Mouse (Mus musculus) kidney, adult 11 months (tissue): Measurements from ENCODE around the gene Znrd1as.
A peak's percentile ranks its signal among the peaks of the same experiment; 100 is the strongest.

Experiments
- DNase-seq: peaks from one replicate; pipeline ENCODE4 v3.0.0; 2022

Znrd1as gene

DNA sequence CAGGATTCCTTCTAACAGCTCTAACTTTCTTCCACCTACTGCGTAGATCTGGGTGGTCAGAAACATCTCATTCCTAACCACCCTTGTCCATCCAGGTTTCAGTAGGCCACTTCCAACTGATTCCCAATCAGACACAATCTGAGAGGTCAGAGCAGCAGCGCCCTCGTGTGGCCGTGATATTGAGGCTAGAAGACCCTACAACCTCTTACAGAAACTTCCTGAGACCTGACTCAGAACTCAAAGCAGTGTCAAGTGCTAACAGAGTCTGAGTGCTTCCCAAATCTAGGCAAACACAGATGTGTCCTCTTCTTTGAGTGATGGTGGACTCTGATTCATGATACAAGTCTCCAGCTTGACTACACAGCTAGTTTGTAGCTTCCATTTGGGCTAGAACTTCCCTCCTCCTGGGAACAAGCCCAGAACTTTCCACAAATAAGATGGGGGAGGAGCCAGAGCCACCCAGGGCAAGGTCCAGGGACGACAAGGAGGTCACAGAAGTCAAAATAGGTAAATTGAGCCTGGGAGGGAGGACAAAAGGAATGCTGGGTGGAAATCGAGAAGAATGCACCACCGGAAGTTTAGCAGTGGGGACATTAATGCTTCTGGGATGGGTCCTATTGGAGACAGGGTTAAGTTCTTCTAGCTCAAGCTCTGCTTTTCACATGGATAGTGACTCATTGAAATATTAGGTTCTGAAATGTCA, 38.8 kb downstream of the Znrd1as start:
- DNase-seq = peak; percentile 61

- no peak for DNase-seq
Observed at GRCm38 (mm10) chr17:36998477-36998876, 40.1 kb downstream of the Znrd1as start.

GRCm38 (mm10) chr17:37000863-37001262, 42.5 kb downstream of the Znrd1as start, which contains the start of gene Zfp57:
TSS of gene Zfp57 (plus strand) at chr17:37001163.
- no peak for DNase-seq

GRCm38 (mm10) chr17:37002364-37003330, 44.3 kb downstream of the Znrd1as start:
- DNase-seq = peak; percentile 43

DNA sequence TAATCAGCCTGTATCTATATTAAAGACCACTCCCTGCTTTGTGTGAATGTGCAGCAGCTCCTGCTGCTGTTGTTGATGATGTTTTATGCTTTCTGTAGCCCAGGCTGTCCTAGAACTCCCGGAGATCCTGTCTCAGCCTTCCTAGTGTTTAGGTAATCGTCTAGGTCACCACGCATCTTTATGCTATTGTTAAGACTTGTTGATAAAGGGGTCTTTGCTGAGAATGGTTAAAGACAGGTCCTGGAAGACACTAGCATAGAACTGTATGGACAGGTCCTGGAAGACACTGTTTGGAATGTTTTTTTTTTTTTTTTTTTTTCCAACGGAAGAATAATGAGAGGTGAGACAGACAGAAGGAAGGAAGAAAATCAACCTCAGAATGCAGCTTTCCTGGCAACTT, 45.0 kb downstream of the Znrd1as start:
- no peak for DNase-seq

DNA sequence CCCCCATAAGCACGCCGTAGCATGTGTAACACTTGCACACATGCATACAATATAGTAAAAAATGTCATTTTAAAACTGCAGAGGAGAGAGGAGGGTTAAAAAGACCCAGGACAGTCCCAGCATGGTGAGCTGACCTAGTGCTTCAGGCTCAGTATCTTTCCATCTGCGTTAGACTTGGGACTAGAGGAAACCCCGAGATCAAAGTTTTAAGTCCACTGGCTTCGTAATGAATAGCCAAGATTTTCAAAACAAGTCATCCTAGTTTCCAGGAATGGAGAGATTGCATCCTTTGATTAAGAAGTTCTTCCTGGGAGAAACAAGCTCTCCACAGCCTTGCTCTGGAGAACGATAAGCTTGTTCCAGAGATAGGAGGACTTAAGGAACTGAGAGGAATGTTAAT, 49.8 kb downstream of the Znrd1as start:
- DNase-seq = no peak

- no peak for DNase-seq
Observed at GRCm38 (mm10) chr17:37009460-37010042, 51.2 kb downstream of the Znrd1as start.

- DNase-seq = no peak
Observed at GRCm38 (mm10) chr17:37011719-37012118, 53.3 kb downstream of the Znrd1as start.

- DNase-seq = no peak
Observed at GRCm38 (mm10) chr17:37012141-37012540, 53.7 kb downstream of the Znrd1as start.
